Mouse (Mus musculus) liver, embryonic 11.5 days (tissue): Measurements from ENCODE around the gene Fndc7. TPM values are rescaled to one million over a fixed set of nuclear protein-coding genes. Genes with fewer than 3 reads are reported as not detected.

ENCODE experiments used
- ATAC-seq: fragments of 200-750 bp; cut with Nextera tagmentation; replicated peaks from 2 replicates; pipeline ENCODE4 v1.8.0; 2017; ENCODE audit warnings: moderate number of reproducible peaks, mild to moderate bottlenecking, moderate TSS enrichment, moderate library complexity; ENCODE audit not compliant: low FRiP score
- DNase-seq: peaks from one replicate; pipeline ENCODE4 v3.0.0-alpha.2; 2017; ENCODE audit warnings: low spot score
- H3K27ac ChIP-seq: fragments of 300-500 bp; sonication (generic); 2 replicates; pipeline ENCODE4 v1.5.1; 2014; ENCODE audit warnings: mild to moderate bottlenecking, low read depth, low read length, control low read depth
- H3K27me3 ChIP-seq: fragments of 300-500 bp; sonication (generic); replicated peaks from 2 replicates; pipeline ENCODE4 v1.6.1; 2014; ENCODE audit warnings: low read length, mixed read lengths; ENCODE audit not compliant: control insufficient read depth, insufficient read depth
- H3K36me3 ChIP-seq: fragments of 300-500 bp; sonication (generic); 2 replicates; pipeline ENCODE4 v1.6.1; 2014; ENCODE audit warnings: mild to moderate bottlenecking, low read length, moderate library complexity, mixed read lengths; ENCODE audit not compliant: control insufficient read depth, insufficient read depth
- H3K4me1 ChIP-seq: fragments of 300-500 bp; sonication (generic); replicated peaks from 2 replicates; pipeline ENCODE4 v1.6.1; 2014; ENCODE audit warnings: low read length, mixed read lengths; ENCODE audit not compliant: control insufficient read depth, insufficient read depth
- H3K4me2 ChIP-seq: fragments of 300-500 bp; sonication (generic); 2 replicates; pipeline ENCODE4 v1.6.1; 2014; ENCODE audit warnings: mild to moderate bottlenecking, control low read depth, moderate library complexity
- H3K4me3 ChIP-seq: fragments of 300-500 bp; sonication (generic); 2 replicates; pipeline ENCODE4 v1.5.1; 2014; ENCODE audit warnings: low read depth, low read length, control low read depth
- H3K9ac ChIP-seq: fragments of 300-500 bp; sonication (generic); 2 replicates; pipeline ENCODE4 v1.6.1; 2014; ENCODE audit warnings: low read depth, low read length, control low read depth
- H3K9me3 ChIP-seq: fragments of 300-500 bp; sonication (generic); 2 replicates; pipeline ENCODE4 v1.6.1; 2016; ENCODE audit warnings: low read length, inconsistent platforms, mixed read lengths; ENCODE audit not compliant: control insufficient read depth
- WGBS: fragments of 180-500 bp; shearing (Covaris S2); extraction: QIAGEN DNeasy Blood & Tissue Kit; methylation state at CpG from one replicate; pipeline ENCODE4 v1.1.7; 2014; 5-methylcytosine and 5-hydroxymethylcytosine counted together
- polyA plus RNA-seq: library from polyadenylated mRNA; unstranded; fragments of >200 nt; fragmentation: Nextera tagmentation; extraction: Ambion mirVana; gene quantifications from 2 replicates; pipeline ENCODE4 v1.2.1, GENCODE M21; 2014

Fndc7 gene
- polyA plus RNA-seq, 1 experiment from 2014 or later, result not detected

- Histone ChIP-seq H3K9me3 (no peaks in the 10 kb centered on the region), H3K36me3 (no peaks in the 10 kb centered on the region), H3K4me1 (peaks cover 2% of the 10 kb centered on the region; the same call in 1 of the 2 replicates), H3K4me2 (no peak overlapping the region), H3K27ac (no peak overlapping the region), H3K27me3 (no peaks in the 10 kb centered on the region), H3K4me3 (no peak overlapping the region), H3K9ac (no peak overlapping the region)
- ATAC-seq, result no peak
- WGBS, result 77% methylated on average over 10 of the region's 10 CpGs
- no peak for DNase-seq
These were observed 33.9 kb downstream of the Fndc7 start for GRCm38 (mm10) chr3:108855864-108856263.

GRCm38 (mm10) chr3:108855371-108855770, 34.4 kb downstream of the Fndc7 start:
- no peaks in the 10 kb centered on the region for H3K27me3 ChIP-seq
- peaks cover 6% of the 10 kb centered on the region; the same call in 1 of the 2 replicates for H3K4me1 ChIP-seq
- ATAC-seq (no peak), DNase-seq (no peak)
- H3K4me2 ChIP-seq, result no peak overlapping the region
- no peak overlapping the region for H3K27ac ChIP-seq
- H3K9ac ChIP-seq, result no peak overlapping the region
- no peak overlapping the region for H3K4me3 ChIP-seq
- 58% methylated on average over 12 of the region's 12 CpGs for WGBS
- H3K9me3 ChIP-seq, result no peaks in the 10 kb centered on the region
- no peaks in the 10 kb centered on the region for H3K36me3 ChIP-seq

- ATAC-seq (no peak), DNase-seq (no peak)
- H3K4me3 ChIP-seq, result no peak overlapping the region
- H3K36me3 ChIP-seq, result no peaks in the 10 kb centered on the region
- H3K9me3 ChIP-seq, result no peaks in the 10 kb centered on the region
- WGBS, result 77% methylated on average over 1 of the region's 1 CpGs
- no peaks in the 10 kb centered on the region for H3K27me3 ChIP-seq
- no peak overlapping the region for H3K9ac ChIP-seq
- H3K27ac ChIP-seq, result no peak overlapping the region
- H3K4me1 ChIP-seq, result peaks cover 6% of the 10 kb centered on the region; the same call in 1 of the 2 replicates
- H3K4me2 ChIP-seq, result no peak overlapping the region
These were observed 36.5 kb downstream of the Fndc7 start for GRCm38 (mm10) chr3:108853266-108853665.

- Histone ChIP-seq H3K4me3 (no peak overlapping the region), H3K27ac (no peak overlapping the region), H3K4me1 (peaks cover 6% of the 10 kb centered on the region; the same call in 1 of the 2 replicates), H3K27me3 (no peaks in the 10 kb centered on the region), H3K4me2 (no peak overlapping the region), H3K9ac (no peak overlapping the region), H3K9me3 (no peaks in the 10 kb centered on the region), H3K36me3 (no peaks in the 10 kb centered on the region)
- no peak for DNase-seq
- 72% methylated on average over 6 of the region's 6 CpGs for whole genome bisulfite sequencing
- ATAC-seq, result no peak
These were observed 37.7 kb downstream of the Fndc7 start for GRCm38 (mm10) chr3:108851996-108852697.

GRCm38 (mm10) chr3:108851554-108851953, 38.3 kb downstream of the Fndc7 start:
- 57% methylated on average over 3 of the region's 3 CpGs for WGBS
- Histone ChIP-seq H3K4me2 (no peak overlapping the region), H3K27ac (no peak overlapping the region)

GRCm38 (mm10) chr3:108851075-108851474, 38.7 kb downstream of the Fndc7 start:
- Histone ChIP-seq H3K27ac (no peak overlapping the region), H3K4me3 (no peak overlapping the region), H3K36me3 (no peaks in the 10 kb centered on the region), H3K27me3 (no peaks in the 10 kb centered on the region), H3K9ac (no peak overlapping the region), H3K4me1 (peaks cover 6% of the 10 kb centered on the region; the same call in 1 of the 2 replicates), H3K9me3 (no peaks in the 10 kb centered on the region), H3K4me2 (no peak overlapping the region)
- no peak for DNase-seq
- WGBS, result 62% methylated on average over 2 of the region's 2 CpGs
- ATAC-seq, result no peak

More at GRCm38 (mm10) chr3:108851554-108851953, 38.3 kb downstream of the Fndc7 start:
- Histone ChIP-seq H3K36me3 (no peaks in the 10 kb centered on the region), H3K27me3 (no peaks in the 10 kb centered on the region), H3K9ac (no peak overlapping the region), H3K4me3 (no peak overlapping the region), H3K9me3 (no peaks in the 10 kb centered on the region), H3K4me1 (peaks cover 6% of the 10 kb centered on the region; the same call in 1 of the 2 replicates)
- ATAC-seq (no peak), DNase-seq (no peak)

GRCm38 (mm10) chr3:108850506-108850905, 39.3 kb downstream of the Fndc7 start:
- H3K9ac ChIP-seq, result no peak overlapping the region
- 32% methylated on average over 3 of the region's 3 CpGs for WGBS
- H3K4me2 ChIP-seq, result no peak overlapping the region
- H3K27ac ChIP-seq, result no peak overlapping the region
- no peaks in the 10 kb centered on the region for H3K9me3 ChIP-seq
- H3K36me3 ChIP-seq, result no peaks in the 10 kb centered on the region
- ATAC-seq (no peak), DNase-seq (no peak)
- peaks cover 6% of the 10 kb centered on the region; the same call in 1 of the 2 replicates for H3K4me1 ChIP-seq
- H3K4me3 ChIP-seq, result no peak overlapping the region
- no peaks in the 10 kb centered on the region for H3K27me3 ChIP-seq

GRCm38 (mm10) chr3:108846616-108847015, 43.2 kb downstream of the Fndc7 start:
- H3K4me2 ChIP-seq, result no peak overlapping the region
- no peak for ATAC-seq
- H3K9me3 ChIP-seq, result no peaks in the 10 kb centered on the region
- H3K27ac ChIP-seq, result no peak overlapping the region
- no peaks in the 10 kb centered on the region for H3K36me3 ChIP-seq
- no peak overlapping the region for H3K4me3 ChIP-seq
- H3K9ac ChIP-seq, result no peak overlapping the region
- H3K4me1 ChIP-seq, result peaks cover 6% of the 10 kb centered on the region; the same call in 1 of the 2 replicates
- no peaks in the 10 kb centered on the region for H3K27me3 ChIP-seq
- DNase-seq, result no peak
- 77% methylated on average over 3 of the region's 3 CpGs for WGBS

- H3K27ac ChIP-seq, result no peak overlapping the region
- H3K36me3 ChIP-seq, result no peaks in the 10 kb centered on the region
- H3K4me1 ChIP-seq, result no peaks in the 10 kb centered on the region
- WGBS, result 80% methylated on average over 5 of the region's 5 CpGs
- no peak for ATAC-seq
- H3K9ac ChIP-seq, result no peak overlapping the region
- H3K9me3 ChIP-seq, result no peaks in the 10 kb centered on the region
- no peaks in the 10 kb centered on the region for H3K27me3 ChIP-seq
- no peak overlapping the region for H3K4me3 ChIP-seq
- no peak for DNase-seq
- H3K4me2 ChIP-seq, result no peak overlapping the region
These were observed 45.3 kb downstream of the Fndc7 start for GRCm38 (mm10) chr3:108844521-108844920.
